Mouse (Mus musculus) intestine, embryonic 16.5 days (tissue): ENCODE data around the gene Klrk1. TPM values are rescaled to one million over a fixed set of nuclear protein-coding genes. Genes with fewer than 3 reads are reported as not detected.
"Not testable (repeated sequence)": the region's sequence is repeated elsewhere in the genome, so short reads cannot be mapped to it uniquely, and the experiment has no call there.

ENCODE experiments used
- ATAC-seq: fragments of 200-750 bp; cut with Nextera tagmentation; 2 replicates; pipeline ENCODE4 v1.8.0; 2017; ENCODE audit warnings: moderate TSS enrichment, moderate library complexity
- H3K27ac ChIP-seq: fragments of 300-500 bp; sonication (generic); 2 replicates; pipeline ENCODE4 v1.5.1; 2014; ENCODE audit warnings: mild to moderate bottlenecking, low read length
- H3K27me3 ChIP-seq: fragments of 300-500 bp; sonication (generic); replicated peaks from 2 replicates; pipeline ENCODE4 v1.6.1; 2014; ENCODE audit warnings: low read length, control low read depth, mixed read lengths; ENCODE audit not compliant: control insufficient read depth, insufficient read depth
- H3K36me3 ChIP-seq: fragments of 300-500 bp; sonication (generic); 2 replicates; pipeline ENCODE4 v1.6.1; 2014; ENCODE audit warnings: low read length, control low read depth; ENCODE audit not compliant: control insufficient read depth, insufficient read depth
- H3K4me1 ChIP-seq: fragments of 300-500 bp; sonication (generic); 2 replicates; pipeline ENCODE4 v1.6.1; 2014; ENCODE audit warnings: low read length, control low read depth, mixed read lengths; ENCODE audit not compliant: control insufficient read depth, insufficient read depth
- H3K4me2 ChIP-seq: fragments of 300-500 bp; sonication (generic); 2 replicates; pipeline ENCODE4 v1.6.1; 2014; ENCODE audit warnings: low read depth, low read length, control low read depth
- H3K4me3 ChIP-seq: fragments of 300-500 bp; sonication (generic); 2 replicates; pipeline ENCODE4 v1.5.1; 2014; ENCODE audit warnings: mild to moderate bottlenecking, low read length
- H3K9ac ChIP-seq: fragments of 300-500 bp; sonication (generic); 2 replicates; pipeline ENCODE4 v1.6.1; 2014; ENCODE audit warnings: low read depth, low read length
- H3K9me3 ChIP-seq: fragments of 300-500 bp; sonication (generic); 2 replicates; pipeline ENCODE4 v1.6.1; 2016; ENCODE audit warnings: low read length, control low read depth; ENCODE audit not compliant: control insufficient read depth
- WGBS: fragments of 180-500 bp; shearing (Covaris S2); extraction: QIAGEN DNeasy Blood & Tissue Kit; methylation state at CpG from one replicate; pipeline ENCODE4 v1.1.7; 2014; 5-methylcytosine and 5-hydroxymethylcytosine counted together
- polyA plus RNA-seq: library from polyadenylated mRNA; unstranded; fragments of >200 nt; fragmentation: Nextera tagmentation; extraction: Ambion mirVana; gene quantifications from 2 replicates; pipeline ENCODE4 v1.2.1, GENCODE M21; 2015

Klrk1 gene
- 0.59 and 0.79 TPM in 2 replicates for polyA plus RNA-seq

DNA sequence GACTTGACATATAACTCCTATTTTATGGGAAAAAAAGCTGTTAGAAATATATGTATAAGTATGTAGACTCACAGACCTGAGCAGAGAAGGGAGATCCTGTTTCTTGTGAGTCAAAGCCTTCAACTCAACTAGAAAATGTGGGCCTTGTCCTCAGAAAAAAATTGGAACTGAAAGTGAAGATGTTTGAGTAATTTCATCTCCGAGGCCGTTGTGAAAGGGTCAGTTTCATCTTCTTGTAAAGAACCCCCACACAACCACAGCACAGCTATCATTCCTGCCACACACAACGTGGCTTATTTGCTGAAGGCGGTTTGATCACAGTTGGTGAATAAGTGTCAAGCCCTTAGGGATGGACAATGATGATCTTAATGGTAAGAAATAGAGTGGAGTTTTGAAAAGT, at the start of gene Klrk1:
Gene Klrk1 (minus strand): TSS at position 130 of the 400 bp plus-strand sequence.
- no peak within 1 kb of the TSS for H3K4me2 ChIP-seq
- no peaks in the 10 kb centered on the region for H3K27me3 ChIP-seq
- WGBS = 77% methylated on average over 4 of the region's 4 CpGs
- H3K4me3 ChIP-seq = no peak within 1 kb of the TSS
- ATAC-seq = no peak
- H3K4me1 ChIP-seq = no peaks in the 10 kb centered on the region
- H3K9ac ChIP-seq = no peak within 1 kb of the TSS
- no peaks in the 10 kb centered on the region for H3K9me3 ChIP-seq
- H3K27ac ChIP-seq = no peak within 1 kb of the TSS
- H3K36me3 ChIP-seq = no peaks in the 10 kb centered on the region

DNA sequence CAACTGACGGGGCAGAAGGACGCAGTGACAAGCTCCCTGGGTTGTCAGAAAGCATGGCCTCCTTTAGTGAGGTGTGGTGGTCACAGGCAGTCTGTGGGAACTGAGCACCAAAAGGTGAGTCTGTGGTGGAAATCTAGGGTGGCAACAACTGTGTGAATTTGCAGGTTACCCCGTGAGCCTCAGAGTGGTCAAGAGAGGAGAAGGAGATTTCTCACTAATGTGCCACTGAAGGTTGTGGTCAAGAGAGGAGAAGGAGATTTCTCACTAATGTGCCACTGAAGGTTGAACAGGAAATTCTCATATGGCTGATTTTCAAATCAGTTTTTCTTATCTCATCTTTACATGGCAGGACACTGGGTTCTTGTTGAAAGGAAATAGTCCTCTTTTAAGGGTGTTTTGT, 37.6 kb upstream of the Klrk1 start:
- H3K27ac ChIP-seq, H3K9me3 ChIP-seq, H3K4me3 ChIP-seq, H3K9ac ChIP-seq, H3K4me2 ChIP-seq, H3K4me1 ChIP-seq, H3K36me3 ChIP-seq, ATAC-seq, H3K27me3 ChIP-seq: not testable (repeated sequence)
- WGBS = no CpG with 5 or more reads among the region's 3 CpGs

DNA sequence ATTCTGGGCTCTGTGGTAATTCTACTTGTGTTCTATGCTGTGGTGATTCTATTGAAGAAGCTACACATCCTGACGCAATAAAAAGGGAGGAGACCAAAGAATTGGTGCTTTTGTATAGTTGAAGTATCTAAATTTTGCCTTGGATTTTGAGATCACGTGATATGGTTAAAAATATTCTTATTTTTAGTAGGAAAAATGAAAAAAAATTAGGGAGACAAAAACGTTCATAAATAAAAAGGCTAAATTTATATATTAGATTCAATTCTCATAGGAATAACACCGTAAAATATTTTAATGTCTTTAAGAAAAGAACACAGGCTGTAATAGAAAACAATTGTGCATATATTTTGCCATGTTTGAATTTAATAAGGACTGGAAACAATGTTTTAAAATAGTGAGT, 36.9 kb upstream of the Klrk1 start, which contains the start of gene Klrc2:
Gene Klrc2 (minus strand): TSS at position 101 of the 400 bp plus-strand sequence.
- WGBS = 72% methylated on average over 4 of the region's 4 CpGs
- not testable (repeated sequence) for H3K36me3 ChIP-seq

DNA sequence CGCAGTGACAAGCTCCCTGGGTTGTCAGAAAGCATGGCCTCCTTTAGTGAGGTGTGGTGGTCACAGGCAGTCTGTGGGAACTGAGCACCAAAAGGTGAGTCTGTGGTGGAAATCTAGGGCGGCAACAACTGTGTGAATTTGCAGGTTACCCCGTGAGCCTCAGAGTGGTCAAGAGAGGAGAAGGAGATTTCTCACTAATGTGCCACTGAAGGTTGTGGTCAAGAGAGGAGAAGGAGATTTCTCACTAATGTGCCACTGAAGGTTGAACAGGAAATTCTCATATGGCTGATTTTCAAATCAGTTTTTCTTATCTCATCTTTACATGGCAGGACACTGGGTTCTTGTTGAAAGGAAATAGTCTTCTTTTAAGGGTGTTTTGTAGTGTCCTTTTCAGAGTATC, 20.4 kb upstream of the Klrk1 start:
- not testable (repeated sequence) for H3K27ac ChIP-seq, H3K4me2 ChIP-seq, H3K27me3 ChIP-seq, H3K4me3 ChIP-seq, H3K9me3 ChIP-seq, H3K9ac ChIP-seq, ATAC-seq, H3K36me3 ChIP-seq, H3K4me1 ChIP-seq
- WGBS = 50% methylated on average over 1 of the region's 3 CpGs

More for the DNA sequence above, 36.9 kb upstream of the Klrk1 start, which contains the start of gene Klrc2:
- not testable (repeated sequence) for H3K4me2 ChIP-seq, H3K9me3 ChIP-seq, H3K4me3 ChIP-seq, H3K27me3 ChIP-seq, H3K4me1 ChIP-seq, H3K27ac ChIP-seq, ATAC-seq, H3K9ac ChIP-seq

DNA sequence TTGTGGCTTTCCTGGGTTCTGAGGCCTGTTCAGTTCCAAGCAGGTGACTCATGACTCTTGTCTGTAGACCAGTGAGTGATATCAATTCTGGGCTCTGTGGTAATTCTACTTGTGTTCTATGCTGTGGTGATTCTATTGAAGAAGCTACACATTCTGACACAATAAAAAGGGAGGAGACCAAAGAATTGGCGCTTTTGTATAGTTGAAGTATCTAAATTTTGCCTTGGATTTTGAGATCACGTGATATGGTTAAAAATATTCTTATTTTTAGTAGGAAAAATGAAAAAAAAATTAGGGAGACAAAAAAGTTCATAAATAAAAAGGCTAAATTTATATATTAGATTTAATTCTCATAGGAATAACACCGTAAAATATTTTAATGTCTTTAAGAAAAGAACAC, 19.6 kb upstream of the Klrk1 start, which contains the start of gene Klrc3:
Gene Klrc3 (minus strand): TSS at position 101 of the 400 bp plus-strand sequence.
- not testable (repeated sequence) for H3K4me2 ChIP-seq, H3K9me3 ChIP-seq, H3K27me3 ChIP-seq, ATAC-seq, H3K4me3 ChIP-seq, H3K27ac ChIP-seq, H3K36me3 ChIP-seq, H3K4me1 ChIP-seq, H3K9ac ChIP-seq
- 83% methylated on average over 3 of the region's 3 CpGs for WGBS

DNA sequence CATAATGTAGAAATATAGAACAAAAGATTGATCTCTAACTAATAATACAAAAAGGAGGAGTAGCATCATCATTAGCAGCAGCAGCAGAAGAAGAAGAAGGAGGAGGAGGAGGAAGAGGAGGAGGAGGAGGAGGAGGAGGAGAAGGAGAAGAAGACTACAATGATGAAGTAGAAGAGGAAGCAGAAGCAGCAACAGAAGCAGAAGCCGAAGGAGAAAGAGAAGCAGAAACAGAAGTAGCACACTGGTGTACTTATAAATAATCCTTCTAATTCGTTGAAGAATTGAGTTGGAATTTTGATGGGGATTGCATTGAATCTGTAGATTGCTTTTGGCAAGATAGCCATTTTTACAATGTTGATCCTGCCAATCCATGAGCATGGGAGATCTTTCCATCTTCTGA, 7.4 kb upstream of the Klrk1 start:
- WGBS = 66% methylated on average over 2 of the region's 2 CpGs
- H3K4me1 ChIP-seq, H3K27ac ChIP-seq, H3K36me3 ChIP-seq, H3K9ac ChIP-seq, H3K4me3 ChIP-seq, H3K9me3 ChIP-seq, H3K27me3 ChIP-seq, H3K4me2 ChIP-seq, ATAC-seq: not testable (repeated sequence)

DNA sequence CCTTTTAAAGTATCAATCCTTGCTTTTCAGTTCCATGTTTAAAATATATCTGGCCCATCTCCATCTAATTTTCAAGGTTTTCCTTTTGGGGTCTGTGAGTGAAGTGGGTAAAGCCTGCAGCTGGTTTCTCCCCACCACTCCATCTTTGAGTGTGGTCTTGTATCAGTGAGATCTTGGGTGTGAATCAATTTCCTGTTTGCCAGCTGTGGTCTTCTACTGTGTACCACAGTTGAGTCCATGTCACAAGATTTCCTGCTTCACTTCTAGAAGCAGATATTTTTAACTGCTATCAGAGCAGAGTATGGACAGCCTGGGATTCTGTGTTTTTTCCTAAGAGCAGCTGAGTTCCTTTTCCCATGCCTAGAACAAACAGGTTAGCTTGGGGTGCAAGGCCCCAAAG, 15.3 kb downstream of the Klrk1 start:
- no peak overlapping the region for H3K9ac ChIP-seq
- no peaks in the 10 kb centered on the region for H3K9me3 ChIP-seq
- H3K27me3 ChIP-seq = no peaks in the 10 kb centered on the region
- no peaks in the 10 kb centered on the region for H3K36me3 ChIP-seq
- H3K4me2 ChIP-seq = no peak overlapping the region
- no peak for ATAC-seq
- no peak overlapping the region for H3K4me3 ChIP-seq
- no peak overlapping the region for H3K27ac ChIP-seq
- no peaks in the 10 kb centered on the region for H3K4me1 ChIP-seq

DNA sequence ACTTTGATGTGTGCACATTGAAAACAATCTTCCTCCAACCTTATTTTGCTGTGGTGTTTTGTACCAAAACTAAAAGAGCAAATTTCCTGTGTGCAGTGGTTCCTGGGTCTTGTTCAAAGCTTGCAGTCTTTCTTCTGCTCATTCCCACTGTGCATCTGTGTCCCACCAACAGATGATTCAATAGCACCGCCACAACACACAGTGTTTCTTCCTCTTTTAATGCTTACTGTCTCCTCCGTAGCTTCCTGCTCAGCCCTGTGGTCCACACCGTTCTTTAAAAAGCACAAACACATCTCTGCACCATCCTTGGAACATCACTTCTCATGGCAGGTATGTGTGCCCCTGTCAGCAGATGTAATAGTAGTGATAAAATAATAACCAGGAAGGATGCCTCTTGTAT, 32.2 kb downstream of the Klrk1 start, which contains the start of gene Klrd1:
Gene Klrd1 (plus strand): TSS at position 275 of the 400 bp plus-strand sequence.
- H3K36me3 ChIP-seq = no peaks in the 10 kb centered on the region
- no peaks in the 10 kb centered on the region for H3K9me3 ChIP-seq
- no peak within 1 kb of the TSS for H3K4me3 ChIP-seq
- H3K4me1 ChIP-seq = no peaks in the 10 kb centered on the region
- ATAC-seq = no peak
- no peak within 1 kb of the TSS for H3K4me2 ChIP-seq
- WGBS = 69% methylated on average over 3 of the region's 3 CpGs
- H3K9ac ChIP-seq = no peak within 1 kb of the TSS
- no peak within 1 kb of the TSS for H3K27ac ChIP-seq
- H3K27me3 ChIP-seq = no peaks in the 10 kb centered on the region

DNA sequence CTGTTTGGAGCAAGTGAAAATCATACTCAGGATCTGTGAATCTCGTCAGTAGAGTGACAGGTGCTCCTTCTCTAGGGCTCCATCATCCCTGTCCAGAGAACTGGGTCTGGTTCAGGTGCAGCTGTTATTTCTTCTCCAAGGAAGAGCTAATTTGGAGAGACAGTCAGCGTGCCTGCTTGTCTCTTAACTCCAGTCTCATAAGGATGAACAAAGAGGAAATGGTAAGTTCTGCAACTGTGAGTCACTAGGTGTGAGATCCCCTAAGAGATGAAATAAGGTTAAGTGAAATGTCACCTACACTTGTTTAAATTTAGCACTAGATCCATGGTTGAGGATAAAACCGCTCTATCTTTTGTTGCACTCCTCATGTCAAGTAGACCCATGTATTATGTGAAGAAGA, 40.6 kb downstream of the Klrk1 start:
- Histone ChIP-seq H3K9me3 (no peaks in the 10 kb centered on the region), H3K27ac (no peak overlapping the region), H3K36me3 (no peaks in the 10 kb centered on the region), H3K9ac (no peak overlapping the region), H3K4me3 (no peak overlapping the region), H3K4me1 (no peaks in the 10 kb centered on the region), H3K27me3 (0 out of 2 replicates have a peak, but pooled peaks cover 2% of the 10 kb centered on the region), H3K4me2 (no peak overlapping the region)
- no peak for ATAC-seq
- WGBS = 74% methylated on average over 3 of the region's 3 CpGs

DNA sequence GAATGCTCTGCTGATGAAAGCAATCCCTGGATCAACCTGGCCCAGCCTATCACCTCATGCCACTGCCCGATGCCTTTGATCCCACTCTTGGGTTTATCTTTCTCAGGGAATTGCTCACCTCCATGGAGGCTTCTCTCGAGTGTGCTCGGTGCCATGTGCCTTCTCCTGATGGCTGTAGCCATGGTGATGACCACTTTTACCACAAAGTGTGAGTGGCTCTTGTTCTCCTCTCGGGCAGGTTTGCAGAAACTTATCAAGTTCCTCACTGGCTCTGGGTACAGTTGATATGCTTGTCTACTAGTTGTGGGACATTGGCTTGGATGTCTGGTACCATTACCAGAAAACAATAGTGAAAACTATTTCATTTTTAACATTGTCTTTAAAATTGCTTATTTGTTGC, 41.8 kb downstream of the Klrk1 start:
- no peak overlapping the region for H3K27ac ChIP-seq
- no peak overlapping the region for H3K4me3 ChIP-seq
- 0 out of 2 replicates have a peak, but pooled peaks cover 2% of the 10 kb centered on the region for H3K27me3 ChIP-seq
- H3K4me1 ChIP-seq = no peaks in the 10 kb centered on the region
- H3K4me2 ChIP-seq = no peak overlapping the region
- no peaks in the 10 kb centered on the region for H3K36me3 ChIP-seq
- 70% methylated on average over 4 of the region's 4 CpGs for WGBS
- ATAC-seq = no peak
- no peak overlapping the region for H3K9ac ChIP-seq
- no peaks in the 10 kb centered on the region for H3K9me3 ChIP-seq
